Mouse (Mus musculus) thymus, postnatal 4 days (tissue): ENCODE measurements around the gene Dock9.
"Not testable (repeated sequence)": the region's sequence is repeated elsewhere in the genome, so short reads cannot be mapped to it uniquely, and the experiment has no call there.

Experiments used
- DNase-seq: peaks from one replicate; pipeline ENCODE4 v3.0.0; 2021

Dock9 gene

DNA sequence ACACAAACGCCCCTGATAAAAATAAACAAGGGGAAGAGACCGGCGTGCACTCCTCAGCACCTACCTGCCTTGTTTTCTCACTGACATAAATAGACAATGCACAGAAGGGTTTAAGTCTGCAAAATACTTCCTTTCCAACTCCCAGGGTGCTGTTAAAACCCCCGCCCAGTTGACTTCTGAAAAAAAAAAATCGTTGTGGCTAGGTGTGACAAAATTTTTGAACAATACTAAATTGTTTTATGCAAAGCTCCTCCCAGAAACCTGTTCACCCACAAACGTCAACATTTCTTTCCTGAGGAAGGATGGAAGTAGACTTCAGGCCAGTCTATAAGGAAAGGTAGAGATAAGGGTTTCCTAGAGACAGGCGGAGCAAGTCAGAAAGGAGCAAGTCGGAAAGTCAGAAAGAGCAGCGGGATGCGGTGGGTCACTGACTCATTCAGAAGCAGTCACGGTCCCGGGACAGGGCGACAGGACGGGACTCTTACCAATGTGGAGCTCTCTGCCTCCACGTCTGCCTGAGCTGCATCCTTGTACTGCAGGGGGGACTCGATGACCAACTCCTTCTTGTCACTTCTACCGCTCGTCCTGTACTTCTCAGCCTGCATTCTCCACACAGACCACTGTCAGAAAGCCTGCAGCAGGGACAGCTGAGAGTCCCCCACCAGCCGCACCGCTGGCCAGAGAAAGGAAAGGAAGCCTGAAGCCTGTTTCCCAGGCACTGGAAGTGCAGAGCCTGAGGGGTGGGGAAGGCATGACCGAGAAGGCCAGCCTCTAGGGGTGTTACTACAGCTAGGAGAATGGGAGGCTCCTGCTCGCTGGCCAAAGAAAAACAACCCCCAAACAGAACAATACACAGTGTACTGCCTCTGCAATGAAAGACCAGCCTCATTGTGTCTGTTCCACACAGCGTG is 99.7 kb downstream of the Dock9 start:
- no peak for DNase-seq

DNA sequence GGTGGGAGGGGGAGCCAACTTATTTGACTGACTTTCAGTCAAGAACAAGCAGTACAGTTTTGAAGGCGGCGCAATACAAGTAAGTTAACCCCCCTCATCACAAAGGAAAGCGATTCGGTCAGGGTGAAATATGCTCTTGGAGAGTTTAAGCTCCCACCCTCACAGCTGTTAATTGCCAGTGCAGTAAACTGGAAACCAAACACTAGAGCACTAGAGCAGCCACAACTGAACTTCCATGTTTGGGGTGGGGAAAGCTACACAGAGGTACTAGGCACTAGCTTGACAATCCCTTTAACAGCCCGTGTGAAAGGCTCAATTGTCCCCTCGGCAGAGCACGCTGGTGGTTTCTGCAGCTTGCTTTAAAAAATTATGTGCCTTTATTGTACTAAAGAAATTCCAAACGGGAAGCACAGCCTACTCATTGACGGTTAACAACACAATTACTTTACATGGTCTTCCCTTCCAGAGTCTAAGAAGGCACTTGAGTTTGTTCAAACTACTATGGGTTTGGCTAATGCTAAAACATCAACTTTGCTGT is 100.4 kb downstream of the Dock9 start:
- DNase-seq, result no peak

DNA sequence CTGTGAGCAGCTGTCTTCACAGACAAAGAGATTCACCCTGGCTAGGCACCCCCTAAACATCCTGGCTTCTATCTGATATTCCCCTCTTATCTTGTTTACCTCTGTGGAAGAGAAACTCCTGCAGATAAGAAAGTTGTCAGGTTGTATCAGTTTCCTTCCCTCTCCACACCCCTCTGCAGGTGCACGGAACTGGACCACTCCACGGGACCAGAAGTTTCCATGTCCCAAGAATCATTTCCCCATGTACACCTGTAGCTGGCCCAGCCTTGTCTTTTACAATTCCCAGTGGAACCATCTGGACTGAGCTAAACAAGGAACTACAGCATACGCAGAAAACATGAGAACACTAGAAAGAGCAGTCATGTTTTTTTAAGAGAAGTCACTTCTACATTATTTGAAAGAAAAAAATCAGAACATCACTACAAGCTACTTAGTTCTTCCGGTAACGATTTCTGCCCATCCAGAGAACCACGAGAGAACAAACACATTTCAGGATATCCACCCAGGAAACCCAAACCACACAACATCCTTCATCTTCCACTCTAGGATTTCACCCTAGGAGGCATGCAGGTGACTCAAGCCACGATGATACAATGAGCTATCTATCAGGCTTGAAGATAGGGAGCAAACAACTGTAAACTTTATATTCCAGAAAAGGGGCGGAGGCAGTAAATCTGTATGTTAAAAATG is 101.1 kb downstream of the Dock9 start:
- no peak for DNase-seq

GRCm38 (mm10) chr14:121694706-121695105 is 102.9 kb downstream of the Dock9 start:
- no peak for DNase-seq

DNA sequence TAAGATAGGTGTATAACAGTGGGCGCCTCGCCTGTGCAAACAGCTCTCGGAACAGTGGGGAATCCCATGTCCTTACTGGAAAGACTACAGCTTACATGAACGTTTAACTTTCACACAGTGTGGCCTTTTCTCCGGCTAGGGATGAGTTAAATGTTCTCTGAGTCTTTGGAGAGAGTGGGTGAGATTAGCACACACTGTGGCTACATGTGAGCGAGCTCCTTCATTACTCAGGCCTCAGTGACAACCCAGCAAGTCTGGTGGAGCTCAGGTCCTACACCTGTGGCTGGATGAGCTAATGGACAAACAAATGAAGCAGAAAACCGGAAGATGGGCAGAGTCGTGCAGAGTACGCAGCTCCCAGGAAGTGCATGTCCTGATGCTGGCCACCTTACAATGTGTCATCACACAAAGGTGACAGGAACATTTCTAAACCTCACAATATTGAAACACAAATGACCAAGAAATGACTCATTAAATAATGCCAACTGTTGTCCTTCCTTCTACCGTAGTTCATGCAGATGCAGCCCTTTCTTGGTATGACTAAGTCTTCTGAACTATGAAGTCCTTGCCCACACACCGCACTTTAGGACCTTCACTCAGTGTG is 103.5 kb downstream of the Dock9 start:
- no peak for DNase-seq

GRCm38 (mm10) chr14:121689649-121690048 is 108.0 kb downstream of the Dock9 start:
- DNase-seq, result not testable (repeated sequence)

DNA sequence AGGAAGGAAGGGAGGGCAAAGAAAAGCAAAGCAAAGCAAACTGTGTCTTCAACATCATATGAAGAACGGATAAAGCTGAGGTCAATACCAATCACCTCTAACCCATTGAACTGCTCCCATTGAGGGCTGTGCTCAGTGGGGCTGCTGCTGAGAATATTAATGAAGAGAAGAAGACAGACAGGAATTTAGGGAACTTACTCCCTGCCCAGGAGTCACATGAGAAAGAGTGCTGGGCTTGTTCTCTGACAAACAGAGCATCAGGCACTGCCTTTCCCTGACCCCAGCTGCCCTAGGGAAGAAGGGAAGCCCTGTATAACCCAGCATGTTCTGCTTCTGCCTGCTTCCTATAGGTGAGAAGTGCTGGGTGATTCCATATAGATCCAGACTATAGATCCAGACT is 109.5 kb downstream of the Dock9 start:
- DNase-seq, result no peak

- DNase-seq, result no peak
Observed at GRCm38 (mm10) chr14:121687274-121687673, 110.4 kb downstream of the Dock9 start.

- DNase-seq, result no peak
Observed at GRCm38 (mm10) chr14:121678913-121679312, 118.7 kb downstream of the Dock9 start.

- DNase-seq, result no peak
Observed at GRCm38 (mm10) chr14:121678445-121678844, 119.2 kb downstream of the Dock9 start.

DNA sequence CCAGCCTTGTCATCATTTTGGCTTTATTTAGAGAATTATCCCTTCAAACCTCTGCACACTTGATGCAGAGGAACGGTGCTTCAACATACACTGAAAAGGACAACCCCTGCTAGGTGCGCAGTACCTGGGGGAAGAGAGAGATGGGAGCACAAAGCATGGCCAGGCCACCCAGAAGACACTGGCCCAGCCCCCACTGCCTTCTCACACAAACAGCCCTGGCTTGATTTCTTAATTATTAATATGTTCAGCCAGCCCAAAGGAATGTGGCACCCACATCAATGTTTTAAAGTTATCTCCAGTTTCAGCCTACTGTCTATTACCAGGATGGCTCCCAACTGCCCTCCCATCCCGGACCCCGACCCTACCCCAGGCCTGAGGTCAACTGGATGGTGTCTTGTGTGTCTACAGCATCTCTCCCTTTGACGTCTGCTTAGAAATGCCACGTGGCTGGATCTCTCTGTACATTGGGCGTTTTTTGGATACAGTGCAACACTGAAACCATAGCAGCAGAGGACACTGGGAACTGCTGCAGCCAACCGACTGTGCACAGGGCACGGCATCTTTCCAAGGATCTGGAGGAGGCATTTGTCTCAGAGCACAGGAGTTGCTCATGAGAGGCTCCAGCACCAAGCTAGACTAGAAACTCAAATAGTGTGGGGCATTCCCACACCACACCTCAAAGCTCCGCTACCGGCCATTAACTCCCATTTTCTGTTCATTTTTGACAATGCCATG is 120.9 kb downstream of the Dock9 start:
- DNase-seq, result no peak

- DNase-seq, result no peak
Observed at GRCm38 (mm10) chr14:121676121-121676591, 121.5 kb downstream of the Dock9 start.

GRCm38 (mm10) chr14:121675579-121675978 is 122.1 kb downstream of the Dock9 start:
- DNase-seq, result no peak

- DNase-seq, result no peak
Observed at GRCm38 (mm10) chr14:121675146-121675545, 122.5 kb downstream of the Dock9 start.

DNA sequence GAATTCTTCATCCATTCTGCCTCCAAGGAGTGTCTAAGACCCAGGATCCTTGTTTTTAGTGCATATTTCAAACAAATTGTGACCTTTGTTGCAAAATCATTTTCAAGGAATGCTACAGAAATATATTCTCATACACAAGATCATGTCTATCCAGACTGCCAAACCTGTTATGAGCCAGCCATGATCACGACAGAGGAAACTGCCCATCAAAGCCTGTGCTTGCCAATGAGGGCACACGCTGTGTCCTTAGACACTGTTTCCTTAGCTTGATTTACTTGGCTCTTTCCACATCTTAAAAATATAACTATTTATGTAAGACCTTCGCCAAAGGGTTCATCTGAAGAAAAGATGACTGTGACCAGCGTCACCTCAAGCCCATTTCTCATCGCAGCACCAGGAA is 127.6 kb downstream of the Dock9 start:
- DNase-seq, result no peak

- no peak for DNase-seq
Observed at GRCm38 (mm10) chr14:121666641-121667274, 130.9 kb downstream of the Dock9 start.

- DNase-seq, result no peak
Observed at GRCm38 (mm10) chr14:121665693-121666273, 131.9 kb downstream of the Dock9 start.

DNA sequence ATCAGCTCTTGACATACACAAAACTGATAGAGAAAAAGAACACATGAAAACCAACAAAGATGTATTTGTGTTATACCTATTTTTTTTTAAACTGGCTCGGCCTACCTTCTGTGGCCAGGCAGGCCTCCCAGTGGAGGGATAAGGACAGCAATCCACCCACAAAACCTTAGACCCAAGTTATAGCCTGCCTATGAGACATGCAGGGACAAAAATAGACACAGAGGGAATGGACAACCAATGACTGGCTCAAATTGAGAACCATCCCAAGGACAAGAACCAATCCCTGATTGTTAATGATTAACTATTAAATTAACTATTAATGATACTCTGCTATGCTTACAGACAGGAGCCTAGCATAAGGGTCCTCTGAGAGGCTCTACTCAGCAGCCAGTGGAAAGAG is 133.7 kb downstream of the Dock9 start:
- no peak for DNase-seq

- DNase-seq, result no peak
Observed at GRCm38 (mm10) chr14:121660918-121661317, 136.7 kb downstream of the Dock9 start.

DNA sequence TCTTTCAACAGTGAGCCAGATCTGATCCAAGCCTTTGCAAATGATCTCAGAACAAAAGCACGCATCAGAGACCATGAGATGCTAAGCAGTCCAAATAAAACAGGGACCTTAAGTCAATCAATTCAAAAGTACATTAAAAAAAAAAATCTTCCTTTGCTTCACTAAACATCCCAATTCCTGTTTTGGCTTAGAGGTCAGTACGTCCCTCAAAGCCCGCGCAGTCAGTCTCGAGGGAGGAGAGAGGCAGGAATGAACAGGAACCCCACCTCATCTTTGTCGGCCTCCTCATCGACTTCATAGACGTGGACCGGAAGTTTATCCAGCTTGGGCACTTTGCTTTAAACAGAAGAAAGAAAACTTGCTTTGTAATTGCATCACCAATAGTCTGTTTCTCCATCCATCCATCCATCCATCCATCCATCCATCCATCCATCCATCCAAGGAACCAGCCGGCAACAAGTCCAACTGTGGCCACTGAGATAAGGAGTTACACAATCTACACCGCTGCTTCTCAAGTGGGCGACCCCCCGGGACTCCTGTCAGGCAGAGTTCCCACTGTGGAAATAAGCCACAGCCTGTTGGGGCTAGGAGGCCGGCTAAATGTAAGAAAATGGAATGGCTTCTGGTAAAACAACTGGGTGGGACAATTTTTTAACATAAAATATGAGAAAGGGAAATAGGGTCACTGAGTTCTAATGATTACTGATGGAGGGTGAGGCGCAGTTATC is 137.3 kb downstream of the Dock9 start:
- DNase-seq, result no peak
